Mouse (Mus musculus) ZHBTc4 (cell line): Measurements from ENCODE around the gene Minar1.

Experiments used
- DNase-seq: peaks from one replicate; pipeline ENCODE4 v3.0.0-alpha.2; 2011; ENCODE audit warnings: low read depth, low spot score

Minar1 gene

DNA sequence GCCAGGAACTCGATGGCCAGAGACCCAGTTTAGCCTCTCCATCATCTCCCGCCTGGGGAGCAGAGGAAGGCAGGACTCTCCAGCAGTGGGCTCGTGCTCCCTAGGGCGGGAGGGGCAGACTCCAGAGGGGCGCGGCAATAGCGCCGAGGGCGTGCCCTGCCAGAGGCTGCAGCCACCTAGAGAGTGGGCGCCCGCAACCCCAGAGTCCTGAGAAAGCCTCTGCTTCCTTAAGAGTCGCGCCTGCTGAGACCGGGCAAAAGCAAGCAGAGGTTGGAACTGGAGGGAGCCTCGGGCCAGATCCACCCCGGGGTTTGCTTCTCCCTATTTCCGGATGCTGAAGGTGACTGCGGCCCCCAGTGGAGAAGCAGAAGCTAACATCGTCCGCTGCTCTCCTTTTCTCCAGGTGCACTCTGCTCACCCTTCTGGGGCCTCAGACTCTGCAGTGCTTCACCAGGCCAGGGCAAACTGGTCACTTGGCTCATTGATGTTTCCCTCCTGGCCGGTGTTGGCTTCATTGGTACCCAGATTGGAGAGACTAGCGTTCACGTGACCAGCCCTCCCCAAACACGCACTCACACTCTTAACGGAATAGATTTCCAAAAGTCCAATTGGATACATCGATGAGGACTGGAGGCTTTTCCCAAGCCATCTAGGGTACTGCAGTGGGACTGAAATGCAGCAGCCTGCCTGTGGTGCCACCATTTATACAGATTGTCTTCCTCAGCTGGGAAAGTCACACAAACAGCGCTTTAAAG lies at the start of gene Minar1:
Minar1 (minus strand) TSS at position 120 of the 755 bp plus-strand sequence.
- peak; percentile 78 for DNase-seq

DNA sequence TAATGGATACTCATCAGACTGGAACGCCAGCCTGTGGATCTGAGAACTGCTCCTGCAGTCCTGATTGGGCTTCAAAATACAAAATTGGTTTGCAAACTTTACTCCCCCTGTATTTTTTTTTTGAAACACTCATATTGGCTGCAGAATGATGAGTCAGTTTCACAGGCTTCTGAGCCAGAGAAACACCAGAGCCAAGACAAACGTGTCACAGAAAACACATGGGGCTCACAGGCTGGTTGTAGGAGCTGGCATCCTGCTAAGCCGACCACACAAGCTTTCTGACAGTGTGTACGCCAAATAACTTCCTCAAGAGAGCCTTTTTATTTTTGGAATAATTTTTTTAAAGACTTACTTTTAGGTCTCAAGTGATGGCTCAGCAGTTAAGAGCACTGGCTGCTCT lies 47.0 kb upstream of the Minar1 start:
- no peak for DNase-seq

DNA sequence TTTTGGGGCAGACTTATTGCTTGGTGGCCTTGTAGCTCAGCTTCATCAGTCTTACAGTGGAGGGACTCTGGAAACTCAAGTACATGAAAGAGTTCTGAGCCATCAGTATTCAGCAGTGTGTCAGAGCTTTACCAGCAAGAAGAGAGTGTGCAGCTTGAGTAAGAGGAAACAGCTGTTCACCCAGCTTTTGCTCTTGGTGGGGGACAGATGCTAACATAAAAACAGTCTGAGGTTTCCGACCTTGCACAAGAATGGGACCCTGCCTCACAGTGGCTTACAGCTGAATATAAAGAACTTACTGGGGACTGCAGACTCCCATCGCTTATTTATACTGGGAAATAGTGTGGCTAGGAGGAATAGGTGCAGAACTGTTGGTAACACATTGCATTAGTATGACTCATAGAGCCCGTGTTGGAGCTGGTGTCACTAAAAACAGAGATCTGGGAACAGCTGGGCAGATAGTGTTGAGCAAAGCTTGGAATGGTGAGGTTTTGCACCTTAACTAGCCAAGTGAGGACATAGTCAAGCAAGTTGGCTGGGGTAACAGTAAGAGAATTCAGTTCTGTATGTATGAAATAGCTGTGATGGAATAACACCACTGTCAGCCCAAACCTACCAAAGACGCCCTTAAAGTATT lies 44.5 kb upstream of the Minar1 start:
- no peak for DNase-seq

DNA sequence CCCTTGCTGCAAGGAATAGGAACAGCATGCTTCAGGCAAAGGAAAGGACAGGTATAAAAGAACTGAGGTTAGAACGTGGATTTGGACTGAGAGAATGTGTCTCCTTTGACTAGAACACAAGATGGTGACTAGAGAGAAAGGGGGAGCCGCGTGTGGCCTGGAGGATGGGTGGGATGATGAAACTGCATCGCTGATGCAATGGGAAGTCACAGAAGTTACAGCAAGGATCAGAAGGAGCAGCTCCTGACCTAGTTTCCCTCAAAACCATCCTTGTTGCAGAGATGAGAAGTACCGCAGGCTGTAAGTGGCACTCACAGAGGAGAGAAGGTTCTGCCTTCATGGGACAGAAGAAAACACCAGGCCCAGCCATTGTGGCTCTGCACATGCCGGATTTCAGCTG lies 28.0 kb upstream of the Minar1 start:
- no peak for DNase-seq

DNA sequence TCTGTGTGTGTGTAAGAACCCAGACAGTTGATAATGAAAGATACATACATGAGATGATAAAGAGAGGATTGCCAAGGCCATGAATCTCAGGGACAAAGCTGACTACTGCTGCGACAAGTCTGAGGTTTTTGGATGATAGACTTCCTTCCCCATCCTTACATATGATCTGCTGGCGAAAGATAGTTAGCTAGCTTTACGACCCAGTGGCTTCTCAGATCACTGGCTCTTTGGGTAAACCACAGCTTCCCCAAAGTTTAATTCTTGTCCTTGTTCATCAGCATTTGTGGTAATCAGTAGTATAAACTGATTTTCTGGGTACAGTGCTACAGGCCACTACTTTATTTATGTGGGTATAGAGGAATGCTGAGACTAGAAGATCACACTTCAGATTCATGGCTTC lies 14.5 kb upstream of the Minar1 start:
- DNase-seq, result no peak

DNA sequence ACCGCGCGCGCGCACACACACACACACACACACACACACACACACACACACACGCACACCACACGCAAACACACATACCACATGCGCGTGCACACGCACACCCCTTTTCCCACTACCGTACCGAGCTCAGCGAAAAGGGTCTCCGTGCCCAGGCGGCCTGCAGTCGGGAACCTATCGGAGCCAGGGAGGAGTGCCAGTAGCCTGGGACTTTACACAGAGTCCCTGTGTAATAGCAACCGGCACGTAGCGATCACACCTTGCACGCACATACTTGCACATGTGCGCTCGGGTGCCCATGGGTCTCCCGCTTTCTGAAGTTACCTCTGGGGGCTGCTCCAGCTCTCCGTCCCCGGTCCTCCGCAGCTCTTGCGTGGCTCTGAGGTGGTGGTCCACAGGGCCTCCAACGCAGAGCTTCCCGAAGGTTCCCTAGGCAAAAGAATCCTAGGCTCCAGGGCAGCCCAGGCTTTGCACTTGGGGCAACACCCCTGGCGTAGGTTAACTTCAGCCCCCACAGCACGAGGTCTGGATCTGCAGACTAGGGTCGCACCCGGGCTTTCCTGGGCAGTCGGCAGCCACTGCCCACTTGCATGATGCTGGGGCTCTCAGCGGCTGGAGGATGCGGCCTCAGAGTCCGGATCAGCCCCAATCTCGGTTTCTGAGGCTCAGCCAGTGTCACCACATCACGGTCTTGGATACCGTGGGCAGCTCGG lies 474 bp downstream of the Minar1 start:
- DNase-seq, result no peak

DNA sequence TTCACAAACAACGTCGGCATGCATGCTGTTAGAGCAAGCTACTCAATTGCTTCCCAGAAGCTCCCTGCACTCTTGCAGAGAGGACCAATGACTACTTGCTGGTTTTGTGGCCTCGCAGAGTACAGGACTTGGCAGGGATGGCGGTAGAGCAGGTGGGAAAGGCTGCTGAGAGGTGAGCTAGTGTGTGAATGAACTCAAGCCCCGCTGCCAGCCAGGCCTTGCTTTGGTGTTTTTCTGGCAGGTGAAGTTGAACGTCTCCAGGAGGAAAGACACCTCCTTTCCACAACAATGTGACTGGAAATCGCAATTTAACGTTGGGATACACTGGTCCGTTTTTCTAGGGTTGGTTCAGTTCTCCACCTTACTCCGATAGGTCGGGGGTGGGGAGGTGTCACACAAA lies 1.2 kb downstream of the Minar1 start:
- peak; percentile 6 for DNase-seq

DNA sequence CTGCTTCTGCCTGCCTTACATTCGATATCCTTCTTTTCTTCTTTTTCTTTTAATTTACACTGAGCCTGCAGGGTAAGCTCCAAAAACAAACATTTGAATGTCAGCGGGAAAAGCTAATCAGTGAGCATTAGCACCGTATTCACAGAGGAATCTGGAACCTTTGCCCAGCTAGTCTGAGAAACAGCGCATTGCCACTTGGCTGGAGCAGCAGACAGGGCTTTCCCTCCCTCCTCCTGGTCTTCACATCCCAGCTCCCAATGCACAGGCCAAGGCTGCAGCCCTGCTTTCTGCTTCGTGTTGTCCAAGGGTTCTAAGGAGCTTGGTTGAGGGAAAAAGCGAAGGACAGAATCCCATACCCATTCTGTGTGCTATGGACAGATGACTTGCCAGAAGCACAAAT lies 2.6 kb downstream of the Minar1 start:
- no peak for DNase-seq

DNA sequence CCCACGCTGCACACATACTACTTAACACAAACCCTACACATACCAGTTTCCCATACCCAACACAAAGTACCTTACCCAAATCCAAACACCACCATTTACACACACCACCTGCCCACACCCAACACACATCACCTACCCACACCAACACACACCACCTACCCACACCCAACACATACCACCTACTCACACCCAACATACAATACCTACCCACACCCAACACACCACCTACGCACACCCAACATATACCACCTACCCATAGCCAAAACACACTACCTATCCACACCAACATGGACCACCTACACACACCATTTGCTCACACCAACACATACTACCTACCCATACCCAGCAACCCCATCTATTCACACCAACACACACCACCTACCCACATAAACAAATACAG lies 6.0 kb downstream of the Minar1 start:
- no peak for DNase-seq

DNA sequence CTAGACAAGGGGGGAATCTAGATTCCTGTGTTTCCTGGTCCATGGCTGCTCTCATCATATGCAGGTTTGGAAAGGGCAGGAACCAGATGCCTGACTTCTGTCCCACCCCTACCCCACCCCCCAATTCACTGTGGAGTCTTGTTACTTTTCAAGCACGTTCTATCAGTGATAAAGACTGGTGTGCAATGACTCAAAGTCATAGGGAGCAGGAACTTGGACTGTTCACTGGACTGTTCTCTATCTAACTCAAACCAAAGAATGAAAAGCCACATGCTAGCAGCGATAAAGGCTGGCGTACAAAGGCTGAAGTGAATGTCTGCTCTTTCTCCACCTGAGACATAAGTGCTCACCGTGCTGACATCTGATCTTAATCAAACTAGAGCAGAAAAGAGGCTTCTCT lies 12.3 kb downstream of the Minar1 start:
- no peak for DNase-seq

DNA sequence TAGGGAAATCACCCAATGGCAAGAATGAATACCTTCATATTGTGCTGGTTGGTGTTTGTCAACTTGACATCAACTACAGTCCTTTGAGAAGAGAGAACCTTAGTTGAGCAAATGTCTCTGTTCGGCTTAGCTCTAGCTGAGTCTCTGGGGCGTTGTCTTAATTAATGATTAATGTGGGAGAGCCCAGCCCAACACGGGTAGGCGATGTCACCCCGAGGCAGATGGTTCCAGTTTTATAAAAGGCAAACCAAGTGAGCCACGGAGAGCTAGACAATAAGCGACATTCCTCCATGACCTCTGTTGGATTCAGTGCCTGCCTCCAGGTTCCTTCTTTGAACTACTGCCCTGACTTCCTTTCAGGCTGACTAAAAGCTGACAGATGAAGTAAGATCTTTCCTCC lies 15.6 kb downstream of the Minar1 start:
- peak; percentile 65 for DNase-seq

DNA sequence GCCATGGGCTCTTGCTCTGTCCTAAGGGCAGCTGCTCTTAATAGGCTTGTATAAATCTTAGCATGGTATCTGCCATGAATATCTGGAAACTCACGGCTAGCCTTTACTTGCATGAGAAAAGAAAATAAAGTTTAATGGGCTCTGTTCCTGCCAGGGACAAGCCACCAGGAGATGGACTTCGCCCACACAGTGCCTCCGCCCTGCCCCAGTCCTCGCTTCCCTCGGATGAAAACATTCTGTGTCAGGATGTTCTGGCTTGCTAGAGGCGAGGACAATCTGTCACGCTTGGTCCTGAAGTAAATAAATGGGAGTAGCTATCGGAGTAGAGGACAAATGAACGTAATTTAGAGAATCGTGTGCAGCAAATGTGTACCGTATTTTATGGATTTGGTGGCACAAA lies 16.7 kb downstream of the Minar1 start:
- no peak for DNase-seq

DNA sequence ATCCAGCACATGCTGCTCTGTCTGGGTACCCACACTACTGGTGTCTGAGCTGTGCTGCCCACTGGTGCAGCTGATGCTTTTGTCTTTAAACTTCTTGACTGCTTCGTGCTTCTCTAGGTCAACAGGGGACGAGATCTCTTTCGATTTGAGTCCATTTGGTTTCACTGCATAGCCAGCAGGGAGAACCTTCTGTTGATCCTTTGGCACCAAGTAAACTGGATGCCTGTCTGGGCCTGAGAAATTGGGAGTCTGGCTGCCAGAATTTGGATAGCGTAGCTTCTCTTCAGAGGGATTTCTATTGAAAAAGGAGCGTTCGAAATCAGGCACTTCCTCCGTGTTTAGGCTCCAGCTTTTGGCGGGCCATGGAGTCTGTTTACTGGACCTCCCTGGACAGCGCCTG lies 21.0 kb downstream of the Minar1 start:
- DNase-seq, result no peak

DNA sequence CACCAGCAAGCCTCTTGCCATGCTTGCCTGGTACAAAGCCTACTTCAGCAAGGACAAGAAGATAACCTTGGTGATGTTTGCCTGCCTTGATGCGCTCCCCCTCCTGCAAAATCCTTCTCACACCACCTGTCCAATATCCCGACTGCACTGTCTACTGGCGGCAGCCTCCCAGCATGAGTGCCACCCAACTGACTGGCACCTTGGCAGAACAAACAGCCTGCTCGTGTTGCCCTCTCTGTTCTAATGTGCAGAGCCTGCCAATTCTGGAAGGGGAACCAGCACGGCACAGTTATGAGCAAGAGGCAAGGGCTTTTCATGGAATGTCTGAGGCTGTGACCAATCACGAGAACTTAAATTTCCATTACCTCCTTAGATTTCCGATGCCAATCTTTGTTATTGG lies 22.2 kb downstream of the Minar1 start:
- no peak for DNase-seq

DNA sequence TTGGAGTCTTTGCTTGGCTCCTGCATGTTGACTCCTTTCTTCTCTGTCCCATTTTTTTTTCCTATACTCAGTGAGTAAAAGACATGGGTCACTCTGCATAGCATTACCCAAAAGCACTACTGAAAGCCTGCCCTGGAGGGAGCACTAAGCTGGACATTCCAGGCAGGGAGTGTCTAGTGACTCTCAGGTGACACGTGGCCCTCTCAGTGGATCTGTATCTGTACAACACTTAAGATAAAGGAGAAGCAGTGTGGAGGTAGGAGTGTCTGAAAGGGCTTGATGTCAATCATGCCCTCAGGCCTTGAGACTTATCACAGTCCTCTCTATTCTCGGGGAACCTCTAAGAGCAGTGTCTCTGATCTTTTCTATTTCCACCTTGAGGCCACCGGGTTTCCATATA lies 25.9 kb downstream of the Minar1 start:
- DNase-seq, result no peak

DNA sequence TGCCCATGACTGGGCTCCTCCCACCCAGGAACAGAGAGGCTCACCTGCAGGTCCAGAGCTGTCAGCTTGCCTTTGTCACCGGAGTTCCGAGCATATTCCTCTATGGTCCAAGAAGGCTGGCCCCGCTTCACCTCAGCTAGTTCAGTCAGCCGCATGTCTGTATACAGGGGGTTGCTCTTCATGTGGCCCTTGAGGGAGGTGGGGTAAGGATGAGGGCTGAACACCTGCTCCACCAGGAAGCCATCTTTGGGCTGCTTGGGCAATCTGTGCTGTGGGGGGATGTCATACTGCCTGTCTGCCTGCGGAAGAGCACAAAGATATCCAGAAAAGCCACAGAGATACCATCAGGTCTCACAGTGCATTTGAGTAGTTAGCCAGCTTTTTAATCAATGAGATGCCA lies 26.5 kb downstream of the Minar1 start:
- DNase-seq, result no peak

DNA sequence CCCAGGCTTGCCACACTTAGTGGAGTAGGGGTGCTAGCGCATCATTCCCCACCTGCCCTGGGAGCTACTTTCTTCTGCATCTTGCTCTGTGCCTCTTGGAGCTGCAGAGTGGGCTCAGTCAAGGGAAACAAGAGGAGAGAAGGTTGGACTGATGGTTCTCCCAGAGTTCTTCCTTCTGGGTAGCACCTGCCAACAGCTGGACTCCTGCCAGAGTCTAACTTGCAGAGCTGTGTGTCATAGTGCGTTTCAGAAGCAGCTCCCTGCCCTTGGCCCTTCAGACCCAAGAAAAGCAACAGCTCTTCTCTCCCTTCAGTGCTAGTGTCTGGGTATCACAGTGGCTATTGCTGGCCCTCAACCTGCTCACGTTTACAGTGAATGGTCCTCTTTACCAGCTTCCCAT lies 30.5 kb downstream of the Minar1 start:
- no peak for DNase-seq

DNA sequence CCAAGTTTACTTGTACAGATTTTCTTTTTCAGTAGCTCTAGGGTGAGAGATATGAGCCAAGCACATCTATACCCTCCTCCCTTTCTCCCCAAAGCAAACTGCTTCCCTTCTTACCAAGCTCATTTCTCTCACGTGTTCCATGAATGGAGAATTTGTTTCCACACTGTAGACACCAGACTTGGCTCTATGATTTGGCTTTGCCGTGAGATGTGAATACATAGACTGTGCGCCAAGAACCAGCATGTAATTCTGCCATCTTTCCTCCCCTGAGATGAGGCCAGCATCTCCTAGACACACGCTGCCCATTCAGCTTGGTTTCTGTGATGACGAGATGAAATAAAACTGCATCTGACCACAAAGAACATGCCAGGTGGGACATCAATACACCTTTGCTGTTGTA lies 44.5 kb downstream of the Minar1 start:
- no peak for DNase-seq

DNA sequence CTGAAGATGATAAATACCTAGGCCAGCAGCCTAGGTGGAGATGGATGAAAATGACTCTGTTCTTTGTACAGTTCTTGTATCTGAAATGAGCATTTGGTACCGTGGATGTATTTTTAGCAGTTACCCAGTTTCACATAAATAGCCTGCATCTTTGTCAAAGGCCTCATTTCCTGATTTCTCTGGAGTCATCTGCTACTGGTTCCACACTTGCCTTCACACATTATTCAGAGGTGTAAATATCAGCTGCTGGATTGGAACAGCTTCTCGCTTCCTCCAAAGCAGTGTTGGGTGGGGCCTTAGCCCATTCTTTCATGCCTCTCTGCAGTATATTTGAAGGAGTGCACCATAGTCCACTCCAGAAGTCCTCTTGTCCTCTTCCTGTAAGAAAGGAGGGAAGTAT lies 70.3 kb downstream of the Minar1 start:
- no peak for DNase-seq
